Mouse (Mus musculus) intestine, postnatal 0 days (tissue): ENCODE data around the gene Rad51c. TPM values are rescaled to one million over a fixed set of nuclear protein-coding genes. Genes with fewer than 3 reads are reported as not detected.

Experiments
- ATAC-seq: fragments of 200-750 bp; cut with Nextera tagmentation; 2 replicates; pipeline ENCODE4 v1.8.0; 2017; ENCODE audit warnings: mild to moderate bottlenecking, moderate TSS enrichment, moderate library complexity
- H3K27ac ChIP-seq: fragments of 300-500 bp; sonication (generic); 2 replicates; pipeline ENCODE4 v1.5.1; 2014; ENCODE audit warnings: mild to moderate bottlenecking, low read depth, low read length, moderate library complexity
- H3K27me3 ChIP-seq: fragments of 300-500 bp; sonication (generic); replicated peaks from 2 replicates; pipeline ENCODE4 v1.6.1; 2014; ENCODE audit warnings: low read length, mixed read lengths; ENCODE audit not compliant: control insufficient read depth, insufficient read depth
- H3K36me3 ChIP-seq: fragments of 300-500 bp; sonication (generic); 2 replicates; pipeline ENCODE4 v1.6.1; 2014; ENCODE audit warnings: mild to moderate bottlenecking, moderate library complexity; ENCODE audit not compliant: control insufficient read depth, insufficient read depth
- H3K4me1 ChIP-seq: fragments of 300-500 bp; sonication (generic); replicated peaks from 2 replicates; pipeline ENCODE4 v1.6.1; 2014; ENCODE audit warnings: antibody characterized with exemption, low read length, mixed read lengths; ENCODE audit not compliant: control insufficient read depth, insufficient read depth
- H3K4me2 ChIP-seq: fragments of 300-500 bp; sonication (generic); replicated peaks from 2 replicates; pipeline ENCODE4 v1.6.1; 2014; ENCODE audit warnings: low read depth, mild to moderate bottlenecking, moderate library complexity
- H3K4me3 ChIP-seq: fragments of 300-500 bp; sonication (generic); 2 replicates; pipeline ENCODE4 v1.5.1; 2014; ENCODE audit warnings: low read depth, low read length
- H3K9ac ChIP-seq: fragments of 300-500 bp; sonication (generic); 2 replicates; pipeline ENCODE4 v1.6.1; 2014; ENCODE audit warnings: mild to moderate bottlenecking, low read depth, low read length
- H3K9me3 ChIP-seq: fragments of 300-500 bp; sonication (generic); 2 replicates; pipeline ENCODE4 v1.6.1; 2016; ENCODE audit warnings: mixed run types; ENCODE audit not compliant: control insufficient read depth
- CTCF ChIP-seq: sonication (generic); IDR thresholded peaks from 2 replicates; pipeline ENCODE4 v1.5.1; 2016; ENCODE audit warnings: low read depth, mild to moderate bottlenecking, control low read depth, antibody characterized with exemption, moderate library complexity
- WGBS: fragments of 180-500 bp; shearing (Covaris S2); extraction: QIAGEN DNeasy Blood & Tissue Kit; methylation state at CpG from one replicate; pipeline ENCODE4 v1.1.7; 2014; 5-methylcytosine and 5-hydroxymethylcytosine counted together
- polyA plus RNA-seq: library from polyadenylated mRNA; unstranded; fragments of >200 nt; fragmentation: Nextera tagmentation; extraction: Ambion mirVana; gene quantifications from 2 replicates; pipeline ENCODE4 v1.2.1, GENCODE M21; 2015

Rad51c gene
- polyA plus RNA-seq, 1 experiment from 2014 or later = 1.9 TPM

GRCm38 (mm10) chr11:87357317-87358300, 47.1 kb downstream of the Rad51c start:
- 9% methylated on average over 31 of the region's 31 CpGs for WGBS
- peak overlapping the region; percentile 48 for H3K9ac ChIP-seq
- peaks cover 32% of the 10 kb centered on the region for H3K27me3 ChIP-seq
- H3K4me3 ChIP-seq = peak overlapping the region; percentile 80
- ATAC-seq = no peak
- no peak overlapping the region for H3K27ac ChIP-seq
- TF ChIP-seq CTCF = no peak
- no peaks in the 10 kb centered on the region for H3K36me3 ChIP-seq
- no peaks in the 10 kb centered on the region for H3K9me3 ChIP-seq
- H3K4me2 ChIP-seq = peak overlapping the region; percentile 99
- no peaks in the 10 kb centered on the region for H3K4me1 ChIP-seq

GRCm38 (mm10) chr11:87354861-87355260, 49.9 kb downstream of the Rad51c start:
- no peak overlapping the region for H3K4me3 ChIP-seq
- no peak for TF ChIP-seq CTCF
- no peak overlapping the region for H3K9ac ChIP-seq
- H3K9me3 ChIP-seq = no peaks in the 10 kb centered on the region
- WGBS = 86% methylated on average over 1 of the region's 1 CpGs
- peaks cover 23% of the 10 kb centered on the region for H3K27me3 ChIP-seq
- H3K4me2 ChIP-seq = no peak overlapping the region
- H3K36me3 ChIP-seq = no peaks in the 10 kb centered on the region
- H3K4me1 ChIP-seq = no peaks in the 10 kb centered on the region
- H3K27ac ChIP-seq = no peak overlapping the region
- no peak for ATAC-seq

- H3K36me3 ChIP-seq = no peaks in the 10 kb centered on the region
- 75% methylated on average over 7 of the region's 7 CpGs for WGBS
- TF ChIP-seq CTCF = no peak
- no peaks in the 10 kb centered on the region for H3K9me3 ChIP-seq
- H3K4me3 ChIP-seq = no peak overlapping the region
- ATAC-seq = no peak
- peaks cover 18% of the 10 kb centered on the region; the same call in 1 of the 2 replicates for H3K27me3 ChIP-seq
- no peak overlapping the region for H3K9ac ChIP-seq
- no peaks in the 10 kb centered on the region for H3K4me1 ChIP-seq
- no peak overlapping the region for H3K4me2 ChIP-seq
- no peak overlapping the region for H3K27ac ChIP-seq
Observed at GRCm38 (mm10) chr11:87353646-87354170, 51.0 kb downstream of the Rad51c start.

Other genes starting within 250 kb of the Rad51c start
- gene Ppm1e, start 45.9 kb downstream of the Rad51c start, polyA plus RNA-seq = 1.4 and 1.7 TPM in 2 replicates
- 1.3 and 1.8 TPM in 2 replicates for gene Tex14, start 111 bp upstream of the Rad51c start, polyA plus RNA-seq
- not detected in 2 replicates for gene Gm11492, start 161.7 kb upstream of the Rad51c start, polyA plus RNA-seq
- gene Sept4, start 163.9 kb upstream of the Rad51c start, polyA plus RNA-seq = 47.2 and 47.3 TPM in 2 replicates
- 11.1 and 12.2 TPM in 2 replicates for gene Mtmr4, start 187.2 kb upstream of the Rad51c start, polyA plus RNA-seq
- gene Hsf5, start 212.2 kb upstream of the Rad51c start, polyA plus RNA-seq = 0.05 TPM in 1 of 2 replicates, not detected in the other